Mouse (Mus musculus) gastrocnemius, postnatal 14 days (tissue): ENCODE results near the gene Plxna4. TPM values are rescaled to one million over a fixed set of nuclear protein-coding genes. Genes with fewer than 3 reads are reported as not detected.

Experiments
- DNase-seq: peaks from one replicate; pipeline ENCODE4 v3.0.0; 2021; ENCODE audit warnings: mixed read lengths
- intact Hi-C: fragments of 180-260 bp; cut with DNase I; formaldehyde crosslinking; loops from one replicate; pipeline ENCODE4 v1.15.1; 2025; ENCODE audit warnings: low total_unique reads
- total RNA-seq, 2 experiments: library from RNA; stranded (reverse); gene quantifications; 2 replicates each; pipeline ENCODE4 v1.2.3; 2021

Gene Plxna4
- total RNA-seq, 2 experiments from 2014 or later, result 2.8 to 3.4 TPM

DNA sequence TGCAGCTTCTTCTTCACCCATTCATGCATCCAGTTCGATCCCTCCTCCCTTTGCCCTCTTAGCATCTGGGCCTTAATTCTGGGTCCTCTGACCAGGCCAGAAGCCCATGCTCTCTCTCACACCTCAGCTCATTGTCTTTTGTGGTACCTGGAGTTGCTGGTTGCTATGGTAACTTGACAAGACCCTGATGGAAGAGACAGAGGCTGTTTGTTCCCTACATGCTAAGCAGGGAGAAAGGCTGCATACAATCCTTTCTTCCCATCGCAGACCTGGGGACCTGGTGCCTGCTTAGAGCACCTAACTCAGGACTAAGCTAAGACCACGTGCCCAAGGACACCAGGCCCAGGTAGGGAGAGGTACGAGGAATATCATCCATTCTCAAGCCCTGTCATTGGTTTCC is 443.2 kb downstream of the Plxna4 start:
- no peak for DNase-seq
- intact Hi-C loops, result no loop called here

- DNase-seq, result no peak
- intact Hi-C loops, result no loop called here
Measured at GRCm38 (mm10) chr6:32139537-32139936, 448.5 kb downstream of the Plxna4 start.

- intact Hi-C loops, result no loop called here
- DNase-seq, result no peak
Measured at GRCm38 (mm10) chr6:32126914-32127313, 461.1 kb downstream of the Plxna4 start.

DNA sequence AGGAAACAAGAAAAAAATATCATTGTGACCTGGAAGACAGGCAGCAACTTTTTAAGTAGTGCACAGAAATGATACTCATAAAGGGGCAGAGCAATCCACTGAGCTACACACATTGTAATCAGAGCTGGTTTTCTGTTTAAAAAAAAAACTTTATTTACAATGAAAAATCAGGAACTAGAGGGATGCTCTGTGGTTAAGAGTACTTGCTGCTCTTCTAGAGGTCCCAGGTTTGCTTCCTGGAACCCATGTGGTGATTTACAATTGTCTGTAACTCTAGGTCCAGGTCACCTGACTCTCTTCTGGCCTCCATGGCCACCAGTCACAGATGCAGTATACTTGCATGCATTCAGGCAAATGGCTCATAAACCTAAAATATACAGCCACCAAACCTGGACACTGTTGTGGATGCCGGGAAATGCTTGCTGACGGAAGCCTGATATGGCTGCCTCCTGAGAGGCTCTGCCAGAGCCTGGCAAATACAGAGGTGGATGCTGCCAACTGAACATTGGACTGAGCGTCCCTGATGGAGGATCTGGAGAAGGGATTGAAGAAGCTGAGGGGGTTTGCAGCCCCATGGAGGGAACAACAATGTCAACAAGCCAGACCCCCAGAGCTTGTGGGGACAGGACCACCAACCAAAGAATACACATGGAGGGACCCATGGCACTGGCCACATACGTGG is 465.3 kb downstream of the Plxna4 start:
- intact Hi-C loops, result no loop called here
- DNase-seq, result no peak

DNA sequence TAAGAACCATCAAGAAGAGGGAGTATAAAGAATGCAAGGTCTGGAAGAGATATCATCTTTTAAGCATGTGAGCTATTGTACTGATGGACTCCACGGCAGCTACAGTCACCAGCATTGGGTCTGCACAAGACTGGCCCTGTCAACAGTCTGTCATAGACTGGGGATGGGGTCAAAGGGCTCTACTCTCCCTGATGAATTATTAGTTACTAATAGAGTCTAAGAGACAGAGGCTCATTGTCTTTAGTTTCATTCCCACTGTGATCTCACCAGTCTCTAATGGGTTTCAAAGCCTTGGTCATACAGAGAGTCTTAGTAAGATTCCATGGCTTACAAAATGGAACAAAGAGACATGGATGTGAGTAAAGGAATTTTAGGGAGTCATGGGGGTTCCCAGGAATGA is 467.1 kb downstream of the Plxna4 start:
- intact Hi-C loops, result no loop called here
- no peak for DNase-seq

DNA sequence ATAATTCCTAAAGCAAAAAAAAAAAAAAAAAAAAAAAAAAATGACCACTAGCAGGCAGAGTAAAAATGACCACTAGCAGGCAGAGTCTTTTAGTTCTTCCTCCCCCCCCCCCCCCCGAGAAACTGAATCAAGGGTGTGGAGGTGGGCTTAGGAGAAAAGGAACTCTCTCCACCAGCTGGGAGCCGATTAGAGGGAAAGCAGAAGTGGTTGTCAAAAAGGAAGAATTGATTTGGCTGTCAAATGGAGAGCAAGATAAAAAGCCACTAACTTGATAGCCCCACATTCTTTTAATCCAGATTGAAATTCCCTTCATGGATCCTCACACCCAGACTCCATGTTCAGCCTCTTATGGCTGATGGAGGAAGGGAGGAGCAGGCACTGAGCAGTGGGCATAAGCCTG is 478.8 kb downstream of the Plxna4 start:
- intact Hi-C loops, result no loop called here
- no peak for DNase-seq

DNA sequence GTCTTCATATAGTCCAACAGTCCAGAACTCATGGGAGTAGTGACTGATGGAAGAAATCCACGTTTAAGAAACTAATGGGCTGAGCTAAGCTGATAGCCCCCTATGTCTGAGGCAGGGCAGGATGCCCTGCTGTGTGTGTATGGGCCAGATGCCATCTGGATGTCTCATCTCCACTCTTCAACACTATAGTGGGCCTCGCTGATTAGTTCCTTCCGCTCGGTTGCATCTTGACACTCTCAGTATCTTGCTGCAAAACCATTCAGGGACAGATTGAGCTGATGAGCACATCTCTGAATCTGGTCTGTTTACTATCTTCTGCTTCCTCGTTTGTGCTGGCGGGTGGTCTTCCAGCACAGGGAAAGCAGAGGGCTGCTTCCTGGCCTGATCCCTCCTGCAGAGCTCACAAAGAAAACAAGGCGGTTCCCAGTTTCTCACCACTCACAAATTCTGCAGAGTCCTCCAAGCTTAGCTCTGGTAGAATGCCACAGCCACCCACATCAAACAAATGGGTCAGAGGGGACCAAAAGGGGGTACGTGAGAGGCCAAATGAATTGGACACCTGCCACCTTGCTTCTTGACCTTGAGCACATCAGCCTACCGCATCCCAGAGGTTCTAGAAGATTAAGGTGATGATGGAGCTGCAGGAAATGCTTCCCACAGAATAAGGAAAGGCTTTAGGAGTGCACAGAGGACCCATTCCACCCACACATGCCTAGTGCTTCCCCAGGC is 482.3 kb downstream of the Plxna4 start:
- intact Hi-C loops, result no loop called here
- DNase-seq, result no peak
